Mouse (Mus musculus) lung, embryonic 16.5 days (tissue): ENCODE data around the gene Wnt10b. TPM values are rescaled to one million over a fixed set of nuclear protein-coding genes. Genes with fewer than 3 reads are reported as not detected.

Source experiments
- ATAC-seq: fragments of 200-750 bp; cut with Nextera tagmentation; 2 replicates; pipeline ENCODE4 v1.8.0; 2017; ENCODE audit warnings: low read depth, mild to moderate bottlenecking, moderate library complexity
- H3K27ac ChIP-seq: fragments of 300-500 bp; sonication (generic); 2 replicates; pipeline ENCODE4 v1.5.1; 2014; ENCODE audit warnings: mild to moderate bottlenecking, control low read depth, low read length
- H3K27me3 ChIP-seq: fragments of 300-500 bp; sonication (generic); 2 replicates; pipeline ENCODE4 v1.6.1; 2014; ENCODE audit warnings: low read depth, low read length, mixed read lengths; ENCODE audit not compliant: control insufficient read depth, insufficient read depth
- H3K36me3 ChIP-seq: fragments of 300-500 bp; sonication (generic); 2 replicates; pipeline ENCODE4 v1.6.1; 2014; ENCODE audit warnings: low read length; ENCODE audit not compliant: control insufficient read depth, insufficient read depth
- H3K4me1 ChIP-seq: fragments of 300-500 bp; sonication (generic); replicated peaks from 2 replicates; pipeline ENCODE4 v1.6.1; 2014; ENCODE audit warnings: low read length, mixed read lengths; ENCODE audit not compliant: control insufficient read depth, insufficient read depth
- H3K4me2 ChIP-seq: fragments of 300-500 bp; sonication (generic); 2 replicates; pipeline ENCODE4 v1.6.1; 2014; ENCODE audit warnings: low read depth, low read length, control low read depth
- H3K4me3 ChIP-seq: fragments of 300-500 bp; sonication (generic); 2 replicates; pipeline ENCODE4 v1.5.1; 2014; ENCODE audit warnings: mild to moderate bottlenecking, low read length, control low read depth
- H3K9ac ChIP-seq: fragments of 300-500 bp; sonication (generic); 2 replicates; pipeline ENCODE4 v1.6.1; 2014; ENCODE audit warnings: low read length, control low read depth
- H3K9me3 ChIP-seq: fragments of 300-500 bp; sonication (generic); 2 replicates; pipeline ENCODE4 v1.6.1; 2016; ENCODE audit warnings: low read length; ENCODE audit not compliant: control insufficient read depth
- WGBS: fragments of 180-500 bp; shearing (Covaris S2); extraction: QIAGEN DNeasy Blood & Tissue Kit; methylation state at CpG from one replicate; pipeline ENCODE4 v1.1.7; 2014; 5-methylcytosine and 5-hydroxymethylcytosine counted together
- polyA plus RNA-seq: library from polyadenylated mRNA; unstranded; fragments of >200 nt; fragmentation: Nextera tagmentation; extraction: Ambion mirVana; gene quantifications from 2 replicates; pipeline ENCODE4 v1.2.1, GENCODE M21; 2015

The Wnt10b gene
- polyA plus RNA-seq, 1 experiment from 2014 or later: 0.13 TPM

- Histone ChIP-seq H3K4me2 (no peak overlapping the region), H3K4me1 (peaks cover 13% of the 10 kb centered on the region), H3K27me3 (no peaks in the 10 kb centered on the region), H3K27ac (no peak overlapping the region), H3K36me3 (no peaks in the 10 kb centered on the region), H3K4me3 (no peak overlapping the region), H3K9ac (no peak overlapping the region), H3K9me3 (no peaks in the 10 kb centered on the region)
- WGBS: 62% methylated on average over 7 of the region's 7 CpGs
- no peak for ATAC-seq
Measured at GRCm38 (mm10) chr15:98729791-98730545, 48.0 kb downstream of the Wnt10b start.

GRCm38 (mm10) chr15:98728366-98728765, 49.6 kb downstream of the Wnt10b start:
- Histone ChIP-seq H3K27ac (no peak overlapping the region), H3K4me1 (peaks cover 19% of the 10 kb centered on the region), H3K4me2 (peak overlapping the region; percentile 100), H3K9ac (no peak overlapping the region; the same call in 1 of the 2 replicates), H3K4me3 (peak overlapping the region; percentile 78), H3K9me3 (no peaks in the 10 kb centered on the region), H3K36me3 (no peaks in the 10 kb centered on the region), H3K27me3 (no peaks in the 10 kb centered on the region)
- WGBS: 25% methylated on average over 9 of the region's 9 CpGs
- 0 out of 2 replicates have a peak, but pooled peaks have one; percentile 1 for ATAC-seq

GRCm38 (mm10) chr15:98727443-98728321, 50.3 kb downstream of the Wnt10b start, which contains the start of gene Fkbp11:
Fkbp11 (minus strand) TSS chr15:98728198.
- Histone ChIP-seq H3K27me3 (no peaks in the 10 kb centered on the region), H3K9me3 (no peaks in the 10 kb centered on the region), H3K4me3 (peak within 1 kb of the TSS; percentile 78), H3K9ac (peak within 1 kb of the TSS; percentile 80), H3K4me2 (peak within 1 kb of the TSS; percentile 100), H3K36me3 (no peaks in the 10 kb centered on the region), H3K27ac (no peak within 1 kb of the TSS), H3K4me1 (peaks cover 19% of the 10 kb centered on the region)
- under 1% methylated on average over 39 of the region's 39 CpGs for WGBS
- ATAC-seq: peak; percentile 91

DNA sequence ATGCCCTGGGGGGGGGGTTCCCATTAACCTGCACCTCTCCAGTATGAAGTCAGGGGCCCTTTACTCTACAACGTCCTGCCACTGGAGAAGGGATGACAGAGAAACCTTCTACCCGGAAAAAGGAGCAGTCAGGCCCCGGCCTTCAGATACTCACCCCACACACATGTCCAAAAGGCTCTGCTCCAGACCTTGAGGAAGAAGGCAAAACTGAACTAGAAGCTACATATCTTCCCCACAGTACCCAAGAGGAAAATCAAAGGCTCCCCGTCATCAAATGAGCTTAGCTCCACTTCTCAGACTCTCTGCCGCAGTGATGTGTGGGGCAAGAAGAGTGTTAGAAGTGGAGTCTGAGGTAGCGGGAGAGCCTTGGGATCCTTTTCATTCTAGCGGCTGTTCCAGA, 51.2 kb downstream of the Wnt10b start:
- H3K9me3 ChIP-seq: no peaks in the 10 kb centered on the region
- H3K36me3 ChIP-seq: no peaks in the 10 kb centered on the region
- peak overlapping the region; percentile 78 for H3K4me3 ChIP-seq
- H3K27me3 ChIP-seq: no peaks in the 10 kb centered on the region
- H3K27ac ChIP-seq: no peak overlapping the region
- H3K9ac ChIP-seq: peak overlapping the region; percentile 80; the same call in 1 of the 2 replicates
- WGBS: 43% methylated on average over 7 of the region's 7 CpGs
- no peak for ATAC-seq
- peaks cover 19% of the 10 kb centered on the region for H3K4me1 ChIP-seq
- H3K4me2 ChIP-seq: peak overlapping the region; percentile 100

GRCm38 (mm10) chr15:98726079-98726478, 51.9 kb downstream of the Wnt10b start:
- WGBS: 69% methylated on average over 4 of the region's 4 CpGs
- H3K27me3 ChIP-seq: no peaks in the 10 kb centered on the region
- peaks cover 19% of the 10 kb centered on the region for H3K4me1 ChIP-seq
- H3K9me3 ChIP-seq: no peaks in the 10 kb centered on the region
- no peak overlapping the region for H3K4me3 ChIP-seq
- no peak overlapping the region for H3K4me2 ChIP-seq
- ATAC-seq: no peak
- H3K27ac ChIP-seq: no peak overlapping the region
- H3K36me3 ChIP-seq: no peaks in the 10 kb centered on the region
- H3K9ac ChIP-seq: no peak overlapping the region

- WGBS: 23% methylated on average over 19 of the region's 19 CpGs
Measured at GRCm38 (mm10) chr15:98724441-98724840, 53.5 kb downstream of the Wnt10b start.

GRCm38 (mm10) chr15:98722854-98723253, 55.1 kb downstream of the Wnt10b start:
- Histone ChIP-seq H3K4me3 (no peak overlapping the region), H3K27me3 (no peaks in the 10 kb centered on the region; the same call in 1 of the 2 replicates)
- no peak for ATAC-seq

More at GRCm38 (mm10) chr15:98724441-98724840, 53.5 kb downstream of the Wnt10b start:
- peaks cover 19% of the 10 kb centered on the region for H3K4me1 ChIP-seq
- H3K27me3 ChIP-seq: no peaks in the 10 kb centered on the region; the same call in 1 of the 2 replicates
- H3K4me3 ChIP-seq: no peak overlapping the region
- no peak overlapping the region for H3K27ac ChIP-seq
- H3K36me3 ChIP-seq: no peaks in the 10 kb centered on the region
- no peak overlapping the region for H3K9ac ChIP-seq
- peak overlapping the region; percentile 4; the same call in 1 of the 2 replicates for H3K4me2 ChIP-seq
- ATAC-seq: no peak
- H3K9me3 ChIP-seq: no peaks in the 10 kb centered on the region

DNA sequence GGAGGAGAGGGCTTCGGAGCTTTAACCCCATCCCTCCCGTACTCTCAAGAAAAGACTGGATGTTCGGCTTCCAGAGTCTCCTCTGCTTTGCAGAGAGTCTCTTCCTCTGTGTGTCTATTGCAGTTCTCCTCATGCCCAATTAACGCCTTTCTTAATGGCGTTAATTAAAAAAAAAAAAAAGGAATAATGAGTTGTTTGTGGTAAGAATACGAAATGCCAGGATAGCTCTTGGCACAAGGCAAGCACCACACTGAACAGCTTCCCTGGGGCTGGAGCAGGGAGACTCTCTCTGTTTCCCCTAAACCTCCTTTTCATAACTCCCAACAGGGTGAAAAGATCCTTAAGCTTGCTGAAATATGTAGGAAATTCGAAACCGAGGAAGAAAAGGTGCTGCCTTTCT, 55.8 kb downstream of the Wnt10b start:
- H3K9ac ChIP-seq: no peak overlapping the region
- no peaks in the 10 kb centered on the region for H3K36me3 ChIP-seq
- peaks cover 14% of the 10 kb centered on the region for H3K4me1 ChIP-seq
- no peak overlapping the region for H3K4me2 ChIP-seq
- 73% methylated on average over 8 of the region's 8 CpGs for WGBS
- no peaks in the 10 kb centered on the region for H3K9me3 ChIP-seq
- no peak overlapping the region for H3K27ac ChIP-seq
- no peak overlapping the region for H3K4me3 ChIP-seq
- H3K27me3 ChIP-seq: no peaks in the 10 kb centered on the region; the same call in 1 of the 2 replicates
- ATAC-seq: no peak

More at GRCm38 (mm10) chr15:98722854-98723253, 55.1 kb downstream of the Wnt10b start:
- Histone ChIP-seq H3K27ac (no peak overlapping the region), H3K9ac (no peak overlapping the region), H3K4me2 (no peak overlapping the region), H3K4me1 (peaks cover 15% of the 10 kb centered on the region), H3K9me3 (no peaks in the 10 kb centered on the region), H3K36me3 (no peaks in the 10 kb centered on the region)
- whole genome bisulfite sequencing: 38% methylated on average over 14 of the region's 14 CpGs
